Mouse (Mus musculus) cerebellum, adult 2 months (tissue): ENCODE measurements at regions not wholly inside any gene's neighbourhood (a gene's known extent, or its start where the extent isn't known, plus 50 kb on each side); places are given as distances from the start of the nearest gene placed in this dataset.

ENCODE experiments used
- CTCF ChIP-seq: fragments of 200-500 bp; IDR thresholded peaks from 2 replicates; pipeline ENCODE4 v1.5.1; 2011; ENCODE audit warnings: low read depth, mild to moderate bottlenecking, control low read depth, low read length, moderate library complexity, borderline replicate concordance; ENCODE audit not compliant: insufficient read depth
- POLR2A ChIP-seq: fragments of 200-500 bp; IDR thresholded peaks from 2 replicates; pipeline ENCODE4 v1.6.1; 2011; ENCODE audit warnings: low read length, control low read depth, borderline replicate concordance; ENCODE audit not compliant: insufficient read depth

- TF ChIP-seq POLR2A (no peak), CTCF (no peak)
These were observed 636.7 kb downstream of the Zfp706 start for GRCm38 (mm10) chr15:36370906-36371305.
